Mouse (Mus musculus) heart, embryonic 11.5 days (tissue): Measurements from ENCODE around the gene Pipox. TPM values are rescaled to one million over a fixed set of nuclear protein-coding genes. Genes with fewer than 3 reads are reported as not detected.

Experiments used
- ATAC-seq: fragments of 200-750 bp; cut with Nextera tagmentation; replicated peaks from 2 replicates; pipeline ENCODE4 v1.8.0; 2017; ENCODE audit warnings: moderate library complexity; ENCODE audit not compliant: insufficient number of reproducible peaks, low FRiP score, low TSS enrichment
- H3K27ac ChIP-seq: fragments of 300-500 bp; sonication (generic); 2 replicates; pipeline ENCODE4 v1.5.1; 2014; ENCODE audit warnings: mild to moderate bottlenecking, low read depth, low read length
- H3K27me3 ChIP-seq: fragments of 300-500 bp; sonication (generic); 2 replicates; pipeline ENCODE4 v1.6.1; 2014; ENCODE audit warnings: mild to moderate bottlenecking, low read length, mixed read lengths; ENCODE audit not compliant: control insufficient read depth, insufficient read depth
- H3K36me3 ChIP-seq: fragments of 300-500 bp; sonication (generic); 2 replicates; pipeline ENCODE4 v1.6.1; 2014; ENCODE audit warnings: mild to moderate bottlenecking, low read length, moderate library complexity, mixed read lengths; ENCODE audit not compliant: control insufficient read depth, insufficient read depth
- H3K4me1 ChIP-seq: fragments of 300-500 bp; sonication (generic); 2 replicates; pipeline ENCODE4 v1.6.1; 2014; ENCODE audit warnings: low read length; ENCODE audit not compliant: control insufficient read depth, insufficient read depth
- H3K4me2 ChIP-seq: fragments of 300-500 bp; sonication (generic); 2 replicates; pipeline ENCODE4 v1.6.1; 2014; ENCODE audit warnings: mild to moderate bottlenecking, moderate library complexity
- H3K4me3 ChIP-seq: fragments of 300-500 bp; sonication (generic); 2 replicates; pipeline ENCODE4 v1.5.1; 2014; ENCODE audit warnings: low read depth, low read length
- H3K9ac ChIP-seq: fragments of 300-500 bp; sonication (generic); 2 replicates; pipeline ENCODE4 v1.6.1; 2014; ENCODE audit warnings: mild to moderate bottlenecking, low read depth, low read length, moderate library complexity
- H3K9me3 ChIP-seq: fragments of 300-500 bp; sonication (generic); replicated peaks from 2 replicates; pipeline ENCODE4 v1.6.1; 2016; ENCODE audit warnings: low read length; ENCODE audit not compliant: control insufficient read depth
- WGBS: fragments of 180-500 bp; shearing (Covaris S2); extraction: QIAGEN DNeasy Blood & Tissue Kit; methylation state at CpG from one replicate; pipeline ENCODE4 v1.1.7; 2014; ENCODE audit not compliant: insufficient replicate concordance; 5-methylcytosine and 5-hydroxymethylcytosine counted together
- polyA plus RNA-seq: library from polyadenylated mRNA; unstranded; fragments of >200 nt; fragmentation: Nextera tagmentation; extraction: Ambion mirVana; gene quantifications from 2 replicates; pipeline ENCODE4 v1.2.1, GENCODE M21; 2014

Pipox gene
- polyA plus RNA-seq, 1 experiment from 2014 or later, result 2.4 TPM

GRCm38 (mm10) chr11:77843068-77843905 is 50.6 kb downstream of the Pipox start:
- Histone ChIP-seq H3K4me1 (no peaks in the 10 kb centered on the region; the same call in 1 of the 2 replicates), H3K9ac (no peak overlapping the region), H3K27me3 (no peaks in the 10 kb centered on the region), H3K27ac (no peak overlapping the region), H3K36me3 (peaks cover 47% of the 10 kb centered on the region), H3K4me2 (no peak overlapping the region), H3K9me3 (no peaks in the 10 kb centered on the region), H3K4me3 (no peak overlapping the region)
- ATAC-seq, result no peak
- WGBS, result 84% methylated on average over 21 of the region's 21 CpGs

DNA sequence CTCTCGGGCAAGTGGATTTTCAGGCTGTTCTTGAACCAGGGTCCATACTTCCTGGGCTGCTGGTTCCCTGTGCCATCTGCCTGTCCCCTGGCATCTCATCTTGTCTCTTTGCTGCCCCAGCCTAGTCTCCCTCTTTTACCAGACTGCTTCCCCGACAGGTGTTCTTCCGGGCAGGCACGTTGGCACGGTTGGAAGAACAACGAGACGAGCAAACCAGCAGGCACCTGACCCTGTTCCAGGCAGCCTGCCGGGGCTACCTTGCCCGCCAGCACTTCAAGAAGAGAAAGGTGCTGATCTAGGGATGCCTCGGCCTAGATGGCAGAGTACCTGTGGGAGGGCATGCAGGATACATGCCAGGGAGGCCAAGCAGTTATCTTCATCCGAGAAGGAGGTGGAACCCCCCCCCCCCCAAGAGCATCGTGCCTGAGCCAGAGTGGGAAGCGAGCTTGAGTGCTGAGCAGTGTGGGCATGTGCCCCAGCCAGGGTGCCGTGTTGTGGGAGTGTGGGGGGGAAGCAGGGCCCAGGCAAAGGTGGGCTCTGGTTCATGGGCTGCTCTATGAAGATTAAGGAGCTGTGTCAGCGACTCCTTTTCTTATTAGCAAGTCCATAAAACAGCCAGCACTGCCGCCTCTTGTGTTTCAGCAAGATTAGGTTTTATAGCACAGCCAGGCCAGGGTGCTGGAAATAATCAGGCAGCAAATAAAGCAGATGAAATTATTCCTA is 53.2 kb downstream of the Pipox start:
- no peak overlapping the region for H3K9ac ChIP-seq
- ATAC-seq, result no peak
- WGBS, result 79% methylated on average over 16 of the region's 16 CpGs

DNA sequence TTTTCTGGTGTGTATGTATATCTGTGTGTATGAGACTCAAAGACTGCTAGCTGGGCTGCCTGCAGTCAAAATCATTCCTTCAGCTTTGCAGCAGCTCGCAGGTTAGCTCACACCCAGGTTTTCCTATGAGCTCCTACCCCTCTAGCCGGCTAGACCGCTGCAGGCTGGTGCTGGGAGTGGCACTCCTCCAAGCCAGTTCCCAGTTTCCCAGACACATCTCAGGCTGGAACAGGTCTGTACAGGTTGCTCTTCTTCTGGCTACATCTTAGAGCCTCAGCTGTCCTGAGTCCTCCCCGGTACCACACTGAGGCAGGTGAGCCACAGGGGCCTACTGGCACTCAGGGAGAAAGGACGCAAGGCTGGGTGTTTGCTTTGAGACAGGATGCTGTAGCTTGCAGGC is 56.0 kb downstream of the Pipox start:
- ATAC-seq, result no peak
- Histone ChIP-seq H3K9ac (no peak overlapping the region), H3K27me3 (no peaks in the 10 kb centered on the region), H3K27ac (no peak overlapping the region), H3K4me1 (peaks cover 13% of the 10 kb centered on the region), H3K36me3 (peaks cover 40% of the 10 kb centered on the region), H3K9me3 (no peaks in the 10 kb centered on the region), H3K4me3 (no peak overlapping the region), H3K4me2 (no peak overlapping the region)
- WGBS, result 83% methylated on average over 5 of the region's 5 CpGs

More for the DNA sequence above, 53.2 kb downstream of the Pipox start:
- Histone ChIP-seq H3K4me2 (no peak overlapping the region), H3K36me3 (peaks cover 41% of the 10 kb centered on the region), H3K27ac (no peak overlapping the region), H3K27me3 (no peaks in the 10 kb centered on the region), H3K4me3 (no peak overlapping the region), H3K9me3 (no peaks in the 10 kb centered on the region), H3K4me1 (peaks cover 13% of the 10 kb centered on the region)

DNA sequence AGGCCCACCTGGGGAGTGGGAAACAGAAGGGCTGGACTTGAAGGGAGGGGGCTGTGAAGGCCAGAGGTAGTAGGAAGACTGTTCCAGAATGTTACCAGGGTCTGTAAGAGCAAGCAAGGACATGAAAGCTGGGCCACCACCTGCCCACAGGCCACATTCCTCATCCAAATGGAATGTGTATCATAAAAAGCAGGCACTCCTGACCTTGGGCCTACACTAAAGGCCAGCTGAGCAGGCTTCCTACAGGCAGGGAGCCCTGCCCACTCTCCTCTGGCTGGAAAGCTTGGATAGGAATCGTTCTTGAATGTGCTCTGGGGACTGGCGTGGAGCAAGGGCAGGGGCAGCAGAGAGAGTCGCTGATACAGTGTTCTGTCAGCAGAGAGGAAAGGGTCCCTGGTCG is 57.1 kb downstream of the Pipox start:
- Histone ChIP-seq H3K9ac (no peak overlapping the region), H3K36me3 (peaks cover 35% of the 10 kb centered on the region), H3K27me3 (no peaks in the 10 kb centered on the region), H3K4me1 (peaks cover 13% of the 10 kb centered on the region), H3K4me2 (no peak overlapping the region; the same call in 1 of the 2 replicates), H3K27ac (peak overlapping the region; percentile 68), H3K4me3 (no peak overlapping the region), H3K9me3 (no peaks in the 10 kb centered on the region)
- 61% methylated on average over 4 of the region's 4 CpGs for WGBS
- no peak for ATAC-seq

DNA sequence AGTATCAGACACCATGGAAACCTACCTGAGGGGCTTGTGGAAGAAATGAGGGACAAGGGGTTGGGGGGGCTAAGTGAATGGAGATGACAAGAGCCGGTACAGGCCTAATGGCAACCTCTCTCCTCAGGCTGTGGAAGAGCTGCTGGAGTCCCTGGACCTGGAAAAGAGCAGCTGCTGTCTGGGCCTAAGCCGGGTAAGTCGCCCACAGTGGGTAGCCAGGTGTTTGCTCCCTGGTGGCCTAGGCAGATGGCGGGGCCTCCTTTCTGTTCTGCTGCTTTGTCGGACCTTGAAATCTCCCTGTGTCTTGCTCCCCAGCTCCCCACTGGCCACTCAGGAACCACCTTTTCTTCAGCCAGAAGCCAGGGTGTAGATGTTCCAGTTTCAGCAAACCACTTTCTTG is 57.6 kb downstream of the Pipox start:
- peaks cover 32% of the 10 kb centered on the region for H3K36me3 ChIP-seq
- H3K9ac ChIP-seq, result no peak overlapping the region
- no peak for ATAC-seq
- H3K27me3 ChIP-seq, result no peaks in the 10 kb centered on the region
- 58% methylated on average over 5 of the region's 5 CpGs for WGBS
- no peak overlapping the region for H3K4me2 ChIP-seq
- no peak overlapping the region for H3K4me3 ChIP-seq
- H3K27ac ChIP-seq, result peak overlapping the region; percentile 68
- H3K4me1 ChIP-seq, result peaks cover 13% of the 10 kb centered on the region
- no peaks in the 10 kb centered on the region for H3K9me3 ChIP-seq

- H3K9ac ChIP-seq, result no peak overlapping the region
- H3K36me3 ChIP-seq, result peaks cover 25% of the 10 kb centered on the region
- no peaks in the 10 kb centered on the region for H3K9me3 ChIP-seq
- H3K4me3 ChIP-seq, result no peak overlapping the region
- H3K27ac ChIP-seq, result no peak overlapping the region
- WGBS, result 76% methylated on average over 3 of the region's 3 CpGs
- peaks cover 13% of the 10 kb centered on the region for H3K4me1 ChIP-seq
- no peaks in the 10 kb centered on the region for H3K27me3 ChIP-seq
- no peak overlapping the region for H3K4me2 ChIP-seq
- ATAC-seq, result no peak
Measured at GRCm38 (mm10) chr11:77835109-77835508, 58.8 kb downstream of the Pipox start.

DNA sequence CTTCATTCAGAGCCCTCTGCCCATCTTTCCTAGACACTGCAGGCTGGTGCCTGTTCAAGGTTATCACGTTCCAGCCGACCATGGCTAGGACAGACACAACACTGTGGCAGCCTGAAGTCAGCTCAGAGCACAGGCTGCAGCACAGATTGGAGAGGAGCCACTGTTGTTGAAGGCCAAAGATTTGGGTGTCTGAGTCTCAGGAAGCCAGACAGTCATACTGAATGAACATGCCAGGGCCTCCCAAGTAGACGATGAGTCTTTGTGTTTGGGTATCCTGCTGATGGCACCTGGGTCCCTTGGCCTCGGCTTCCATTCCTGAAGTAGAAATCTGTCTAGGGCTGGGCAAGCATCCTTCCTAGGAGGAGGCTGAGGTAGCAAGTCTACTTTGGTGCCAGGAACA is 61.4 kb downstream of the Pipox start:
- no peak for ATAC-seq
- Histone ChIP-seq H3K27me3 (no peaks in the 10 kb centered on the region), H3K36me3 (peaks cover 41% of the 10 kb centered on the region), H3K4me1 (peaks cover 13% of the 10 kb centered on the region), H3K9ac (no peak overlapping the region), H3K4me3 (no peak overlapping the region), H3K27ac (no peak overlapping the region), H3K4me2 (no peak overlapping the region), H3K9me3 (no peaks in the 10 kb centered on the region)
- 74% methylated on average over 4 of the region's 4 CpGs for WGBS

GRCm38 (mm10) chr11:77830875-77831274 is 63.0 kb downstream of the Pipox start:
- 62% methylated on average over 7 of the region's 7 CpGs for WGBS
- H3K4me3 ChIP-seq, result no peak overlapping the region
- ATAC-seq, result no peak
- no peak overlapping the region for H3K4me2 ChIP-seq
- no peaks in the 10 kb centered on the region for H3K9me3 ChIP-seq
- no peak overlapping the region for H3K9ac ChIP-seq
- H3K36me3 ChIP-seq, result peaks cover 42% of the 10 kb centered on the region
- no peak overlapping the region for H3K27ac ChIP-seq
- peaks cover 6% of the 10 kb centered on the region; the same call in 1 of the 2 replicates for H3K4me1 ChIP-seq
- no peaks in the 10 kb centered on the region for H3K27me3 ChIP-seq
